Mouse (Mus musculus) heart, adult 2 months (tissue): ENCODE data around the gene Padi3. TPM values are rescaled to one million over a fixed set of nuclear protein-coding genes. Genes with fewer than 3 reads are reported as not detected.
A peak's percentile ranks its signal among the peaks of the same experiment; 100 is the strongest.

Experiments used
- DNase-seq, 2 experiments: peaks; one replicate each; pipeline ENCODE4 v3.0.0; 2021
- H3K27ac ChIP-seq: fragments of 200-600 bp; 2 replicates; pipeline ENCODE4 v1.8.1; 2022
- H3K27me3 ChIP-seq: fragments of 200-500 bp; 2 replicates; pipeline ENCODE4 v1.6.1; 2012; ENCODE audit warnings: mild to moderate bottlenecking, low read length, inconsistent platforms, mixed read lengths; ENCODE audit not compliant: control insufficient read depth, insufficient read depth
- H3K36me3 ChIP-seq: fragments of 200-500 bp; 2 replicates; pipeline ENCODE4 v1.6.1; 2012; ENCODE audit warnings: low read length, inconsistent platforms; ENCODE audit not compliant: control insufficient read depth, insufficient read depth
- H3K4me1 ChIP-seq: fragments of 200-500 bp; 2 replicates; pipeline ENCODE4 v1.6.1; 2011; ENCODE audit warnings: low read length; ENCODE audit not compliant: control insufficient read depth, insufficient read depth
- H3K4me3 ChIP-seq: fragments of 200-600 bp; 2 replicates; pipeline ENCODE4 v1.8.1; 2022
- H3K79me2 ChIP-seq: fragments of 200-500 bp; replicated peaks from 2 replicates; pipeline ENCODE4 v1.6.1; 2012; ENCODE audit warnings: mild to moderate bottlenecking, inconsistent platforms, low read length, moderate library complexity, mixed read lengths; ENCODE audit not compliant: control insufficient read depth, insufficient read depth
- H3K9ac ChIP-seq: fragments of 200-500 bp; 2 replicates; pipeline ENCODE4 v1.6.1; 2012; ENCODE audit warnings: low read depth, mild to moderate bottlenecking, control low read depth, inconsistent platforms, low read length, mixed read lengths
- CTCF ChIP-seq: fragments of 200-600 bp; IDR thresholded peaks from 2 replicates; pipeline ENCODE4 v1.8.1; 2022; ENCODE audit warnings: antibody characterized with exemption, mild to moderate bottlenecking, moderate library complexity
- EP300 ChIP-seq: fragments of 200-500 bp; IDR thresholded peaks from 2 replicates; pipeline ENCODE4 v1.6.1; 2011; ENCODE audit warnings: low read depth, low read length, control low read depth; ENCODE audit not compliant: insufficient read depth
- POLR2A ChIP-seq: fragments of 200-500 bp; IDR thresholded peaks from 2 replicates; pipeline ENCODE4 v1.6.1; 2011; ENCODE audit warnings: mild to moderate bottlenecking, low read depth, low read length, control low read depth; ENCODE audit not compliant: insufficient read depth
- WGBS: fragments of 180-500 bp; shearing (Covaris S2); methylation state at CpG from one replicate; pipeline ENCODE4 v1.1.7; 2018; 5-methylcytosine and 5-hydroxymethylcytosine counted together
- intact Hi-C: fragments of 180-260 bp; cut with DNase I; formaldehyde crosslinking; loops from one replicate; pipeline ENCODE4 v1.15.1; 2025
- polyA plus RNA-seq: library from polyadenylated mRNA; depleted of rRNA; stranded (reverse); fragments of >200 nt; gene quantifications from 2 replicates; pipeline ENCODE4 v1.2.3, GENCODE M21; 2012
- total RNA-seq, 2 experiments: library from RNA; stranded (reverse); gene quantifications; 2 replicates each; pipeline ENCODE4 v1.2.3; 2021

Padi3 gene
- total and polyA plus RNA-seq, 3 experiments, result 0.09 to 0.16 TPM; not detected in 1

GRCm38 (mm10) chr4:140814241-140815225 lies 4.1 kb upstream of the Padi3 start:
- intact Hi-C loops, result loop anchor here (5.0 kb wide), 1 partner anchor 143 kb away; no protein-coding TSS in a partner anchor

GRCm38 (mm10) chr4:140813358-140814185 lies 3.1 kb upstream of the Padi3 start:
- no peak overlapping the region for H3K9ac ChIP-seq
- no peak for TF ChIP-seq CTCF
- TF ChIP-seq POLR2A, result no peak
- TF ChIP-seq EP300, result no peak
- H3K36me3 ChIP-seq, result no peaks in the 10 kb centered on the region
- no peaks in the 10 kb centered on the region for H3K79me2 ChIP-seq
- H3K27ac ChIP-seq, result no peak overlapping the region
- H3K4me1 ChIP-seq, result no peaks in the 10 kb centered on the region
- no peak for DNase-seq
- no peak overlapping the region for H3K4me3 ChIP-seq
- H3K27me3 ChIP-seq, result peaks cover 1% of the 10 kb centered on the region; the same call in 1 of the 2 replicates
- intact Hi-C loops, result no loop called here
- WGBS, result 45% methylated on average over 13 of the region's 13 CpGs

More at GRCm38 (mm10) chr4:140814241-140815225, 4.1 kb upstream of the Padi3 start:
- H3K4me3 ChIP-seq, result peak overlapping the region; percentile 41
- H3K4me1 ChIP-seq, result no peaks in the 10 kb centered on the region
- WGBS, result 32% methylated on average over 36 of the region's 36 CpGs
- H3K79me2 ChIP-seq, result no peaks in the 10 kb centered on the region
- peaks cover 1% of the 10 kb centered on the region; the same call in 1 of the 2 replicates for H3K27me3 ChIP-seq
- H3K27ac ChIP-seq, result no peak overlapping the region
- TF ChIP-seq CTCF, result peak; percentile 60
- TF ChIP-seq EP300, result no peak
- TF ChIP-seq POLR2A, result no peak
- no peaks in the 10 kb centered on the region for H3K36me3 ChIP-seq
- H3K9ac ChIP-seq, result peak overlapping the region; percentile 26
- DNase-seq, result peak; percentile 39 to 40

- no peaks in the 10 kb centered on the region for H3K4me1 ChIP-seq
- H3K79me2 ChIP-seq, result no peaks in the 10 kb centered on the region
- whole genome bisulfite sequencing, result 21% methylated on average over 9 of the region's 14 CpGs
- intact Hi-C loops, result no loop called here
- H3K27ac ChIP-seq, result no peak overlapping the region
- H3K27me3 ChIP-seq, result peaks cover 1% of the 10 kb centered on the region; the same call in 1 of the 2 replicates
- TF ChIP-seq CTCF (no peak), EP300 (no peak), POLR2A (no peak)
- no peak overlapping the region for H3K4me3 ChIP-seq
- no peak overlapping the region for H3K9ac ChIP-seq
- H3K36me3 ChIP-seq, result no peaks in the 10 kb centered on the region
- DNase-seq, result peak in 1 of 2 experiments; percentile 27
Measured at GRCm38 (mm10) chr4:140812609-140813008, 2.2 kb upstream of the Padi3 start.

- intact Hi-C loops, result no loop called here
- no peak overlapping the region for H3K9ac ChIP-seq
- H3K36me3 ChIP-seq, result no peaks in the 10 kb centered on the region
- no peak overlapping the region for H3K27ac ChIP-seq
- peaks cover 1% of the 10 kb centered on the region; the same call in 1 of the 2 replicates for H3K27me3 ChIP-seq
- TF ChIP-seq CTCF (no peak), POLR2A (no peak), EP300 (no peak)
- H3K4me1 ChIP-seq, result no peaks in the 10 kb centered on the region
- no peak for DNase-seq
- 5% methylated on average over 8 of the region's 8 CpGs for WGBS
- no peak overlapping the region for H3K4me3 ChIP-seq
- no peaks in the 10 kb centered on the region for H3K79me2 ChIP-seq
Measured at GRCm38 (mm10) chr4:140812191-140812590, 1.7 kb upstream of the Padi3 start.

GRCm38 (mm10) chr4:140809118-140809517 lies 1.3 kb downstream of the Padi3 start:
- Histone ChIP-seq H3K36me3 (no peaks in the 10 kb centered on the region), H3K79me2 (no peaks in the 10 kb centered on the region), H3K4me3 (no peak overlapping the region), H3K4me1 (no peaks in the 10 kb centered on the region), H3K9ac (no peak overlapping the region), H3K27ac (no peak overlapping the region), H3K27me3 (no peaks in the 10 kb centered on the region)
- peak in 1 of 2 experiments; percentile 43 for DNase-seq
- 10% methylated on average over 8 of the region's 8 CpGs for WGBS
- intact Hi-C loops, result no loop called here
- TF ChIP-seq CTCF, result no peak
- no peak for TF ChIP-seq EP300
- TF ChIP-seq POLR2A, result no peak
